In the genomic region with DNA sequence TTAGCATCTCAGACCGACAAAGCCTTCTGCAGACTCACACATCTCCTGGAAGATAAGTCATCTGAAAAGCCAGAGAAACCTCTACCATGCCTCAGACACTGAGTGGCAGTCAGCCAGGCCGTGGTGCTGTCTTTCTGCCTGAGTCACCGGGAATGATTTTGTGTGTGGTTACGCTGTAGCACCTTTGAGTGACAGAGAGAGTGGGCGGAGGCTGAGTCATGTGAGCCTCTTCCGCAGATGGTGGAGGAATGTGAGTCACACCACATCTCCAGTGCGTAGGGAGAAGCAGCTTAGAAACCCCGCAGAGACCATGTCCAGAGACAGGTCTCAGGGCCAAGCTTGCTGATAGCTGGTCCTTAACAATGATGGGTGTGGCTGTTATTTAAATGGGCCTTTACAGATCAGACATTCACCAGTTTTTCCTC, we compare ENCODE assay signal across 8 mouse cellular contexts.
A peak's percentile ranks its signal among the peaks of the same experiment; 100 is the strongest.
DNase-seq lines count a peak whose midpoint lies in the region; ATAC-seq lines count a peak whose summit lies in the region.

No protein-coding gene starts in this region.

- no peak overlapping the region for H3K27ac ChIP-seq in lung, embryonic 16.5 days (ENCODE audit: low read length)
- H3K27ac ChIP-seq in forebrain, embryonic 13.5 days = no peak overlapping the region

- no peaks in the 10 kb centered on the region for H3K4me1 ChIP-seq in lung, embryonic 16.5 days (replicated peaks; ENCODE audit: control insufficient read depth, insufficient read depth, low read length)
- no peaks in the 10 kb centered on the region for H3K4me1 ChIP-seq in forebrain, embryonic 13.5 days

- WGBS in lung, embryonic 16.5 days = 62% methylated on average over 8 of the region's 8 CpGs
- WGBS in forebrain, embryonic 13.5 days = 90% methylated on average over 8 of the region's 8 CpGs

- H3K9ac ChIP-seq in lung, embryonic 16.5 days (ENCODE audit: low read length) = no peak overlapping the region
- H3K9ac ChIP-seq in forebrain, embryonic 13.5 days = no peak overlapping the region

- no peaks in the 10 kb centered on the region for H3K27me3 ChIP-seq in lung, embryonic 16.5 days (ENCODE audit: control insufficient read depth, insufficient read depth, low read depth, low read length)
- H3K27me3 ChIP-seq in forebrain, embryonic 13.5 days = no peaks in the 10 kb centered on the region

- DNase-seq in lung, postnatal 4 days = no peak
- DNase-seq in ZHBTc4 (ENCODE audit: low read depth, low spot score) = peak; percentile 93
- DNase-seq in layer of hippocampus, adult 18-20 months (ENCODE audit: low spot score in 2 of 2) = peak; percentile 76 to 87
- peak; percentile 80 for DNase-seq in right cerebral cortex, postnatal 14 days
- no peak for DNase-seq in embryo, embryonic 10 days (ENCODE audit: low spot score)

- H3K36me3 ChIP-seq in lung, embryonic 16.5 days (ENCODE audit: control insufficient read depth, insufficient read depth, low read length) = no peaks in the 10 kb centered on the region
- no peaks in the 10 kb centered on the region for H3K36me3 ChIP-seq in forebrain, embryonic 13.5 days (ENCODE audit: poor library complexity, severe bottlenecking)

- 0 out of 2 replicates have a peak, but pooled peaks have one; percentile 23 for ATAC-seq in lung, embryonic 16.5 days (ENCODE audit: low read depth)
- ATAC-seq in forebrain, embryonic 13.5 days = no peak
- no peak for ATAC-seq in erythroblast, adult 5-6 weeks (replicated peaks; ENCODE audit: low FRiP score, poor library complexity, severe bottlenecking)

- no peak overlapping the region for H3K4me3 ChIP-seq in lung, embryonic 16.5 days (ENCODE audit: low read length)
- H3K4me3 ChIP-seq in forebrain, embryonic 13.5 days = no peak overlapping the region

- H3K9me3 ChIP-seq in lung, embryonic 16.5 days (ENCODE audit: control insufficient read depth, low read length) = no peaks in the 10 kb centered on the region
- H3K9me3 ChIP-seq in forebrain, embryonic 13.5 days (replicated peaks) = no peaks in the 10 kb centered on the region

- no peak overlapping the region for H3K4me2 ChIP-seq in lung, embryonic 16.5 days (ENCODE audit: low read depth, low read length)
- H3K4me2 ChIP-seq in forebrain, embryonic 13.5 days = no peak overlapping the region

Comparison
In these comparisons a context has a peak if more than half of its experiments do, and no peak if none do; other contexts are left out.
1. DNase-seq: peak in ZHBTc4 (single experiment), layer of hippocampus, adult 18-20 months (2 of 2) and right cerebral cortex, postnatal 14 days (single experiment); none in lung, postnatal 4 days (0 of 2) and embryo, embryonic 10 days (single experiment).